Mouse (Mus musculus): ENCODE data around the gene B4galt3. TPM values are rescaled to one million over a fixed set of nuclear protein-coding genes. Genes with fewer than 3 reads are reported as not detected.

B4galt3 gene
- polyA plus RNA-seq, 1 experiment from 2014 or later, result 92.6 TPM

DNA sequence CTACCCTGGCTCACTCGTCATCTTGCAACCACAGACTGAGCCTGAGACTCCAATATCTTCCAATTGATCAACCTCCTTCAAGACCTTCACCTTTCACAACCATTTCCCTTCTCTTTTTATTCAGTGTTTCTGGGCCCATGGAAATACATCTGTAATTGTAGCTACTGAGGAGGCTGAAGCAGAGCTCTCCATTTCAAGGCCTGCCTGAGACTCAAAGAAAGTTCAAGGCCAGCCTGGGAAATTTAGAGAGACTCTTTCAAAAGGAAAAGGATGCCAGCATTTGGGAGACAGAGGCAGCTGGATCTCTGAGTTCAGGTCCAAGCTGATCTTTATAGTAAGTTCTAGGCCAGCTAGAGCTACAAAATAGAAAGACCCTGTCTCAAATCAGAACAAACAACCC lies 42.2 kb upstream of the B4galt3 start:
- Histone ChIP-seq H3K9ac (ENCODE audit: low read length) (no peak overlapping the region), H3K4me2 (ENCODE audit: low read depth, low read length) (no peak overlapping the region), H3K4me1 (replicated peaks; ENCODE audit: control insufficient read depth, insufficient read depth, low read length) (no peaks in the 10 kb centered on the region), H3K36me3 (ENCODE audit: control insufficient read depth, insufficient read depth, low read length) (no peaks in the 10 kb centered on the region), H3K27me3 (ENCODE audit: control insufficient read depth, insufficient read depth, low read depth, low read length) (no peaks in the 10 kb centered on the region), H3K9me3 (ENCODE audit: control insufficient read depth, low read length) (no peaks in the 10 kb centered on the region), H3K4me3 (ENCODE audit: low read length) (no peak overlapping the region), H3K27ac (ENCODE audit: low read length) (no peak overlapping the region)
- WGBS, result 79% methylated on average over 1 of the region's 1 CpGs
- no peak for ATAC-seq (ENCODE audit: low read depth)

DNA sequence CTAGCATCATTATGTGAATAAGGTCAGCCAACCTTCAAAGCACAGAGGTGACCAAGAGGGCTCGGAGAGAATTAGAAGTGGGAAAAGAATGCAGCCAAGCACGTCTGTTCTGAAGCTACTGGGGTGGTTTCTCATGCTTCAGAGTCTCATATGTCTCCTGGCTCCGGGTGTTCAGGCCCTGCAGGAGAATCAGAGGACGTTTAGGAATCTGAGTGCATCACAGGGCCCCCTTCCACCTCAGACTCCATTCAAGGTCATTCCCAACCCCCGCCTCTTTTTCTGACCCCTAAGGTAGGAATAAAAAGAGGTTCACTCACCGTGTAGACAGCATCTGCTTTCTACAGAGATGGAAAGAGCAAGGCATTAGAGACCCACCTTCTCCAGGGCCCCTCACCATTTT lies 40.4 kb upstream of the B4galt3 start:
- Histone ChIP-seq H3K9ac (ENCODE audit: low read length) (no peak overlapping the region), H3K4me3 (ENCODE audit: low read length) (no peak overlapping the region), H3K27me3 (ENCODE audit: control insufficient read depth, insufficient read depth, low read depth, low read length) (no peaks in the 10 kb centered on the region), H3K9me3 (ENCODE audit: control insufficient read depth, low read length) (no peaks in the 10 kb centered on the region), H3K27ac (ENCODE audit: low read length) (no peak overlapping the region), H3K4me1 (replicated peaks; ENCODE audit: control insufficient read depth, insufficient read depth, low read length) (no peaks in the 10 kb centered on the region), H3K36me3 (ENCODE audit: control insufficient read depth, insufficient read depth, low read length) (peaks cover 8% of the 10 kb centered on the region), H3K4me2 (ENCODE audit: low read depth, low read length) (no peak overlapping the region)
- ATAC-seq (ENCODE audit: low read depth), result no peak
- WGBS, result 48% methylated on average over 6 of the region's 6 CpGs

DNA sequence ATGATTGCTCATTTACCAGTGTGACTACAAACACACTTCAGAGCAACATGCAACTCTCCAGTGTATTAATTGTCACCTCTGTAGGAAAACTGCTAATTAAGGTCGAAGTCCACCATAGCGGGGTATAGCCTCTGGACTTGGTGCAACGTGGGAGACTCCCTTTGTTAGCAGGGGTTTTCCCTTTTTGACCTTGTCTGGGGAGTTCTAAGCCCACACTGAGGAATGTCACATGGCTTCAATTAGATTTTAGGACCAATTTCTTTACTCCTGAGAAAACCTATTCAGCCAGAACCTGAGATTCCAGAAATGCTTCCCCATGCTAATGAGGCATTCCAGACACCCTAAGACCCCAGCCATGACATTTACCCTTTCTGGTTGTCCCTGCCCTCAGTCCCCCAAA lies 39.9 kb upstream of the B4galt3 start:
- H3K9ac ChIP-seq (ENCODE audit: low read length), result no peak overlapping the region
- no peak overlapping the region for H3K4me2 ChIP-seq (ENCODE audit: low read depth, low read length)
- H3K27me3 ChIP-seq (ENCODE audit: control insufficient read depth, insufficient read depth, low read depth, low read length), result no peaks in the 10 kb centered on the region
- H3K9me3 ChIP-seq (ENCODE audit: control insufficient read depth, low read length), result no peaks in the 10 kb centered on the region
- peaks cover 10% of the 10 kb centered on the region for H3K36me3 ChIP-seq (ENCODE audit: control insufficient read depth, insufficient read depth, low read length)
- H3K4me3 ChIP-seq (ENCODE audit: low read length), result no peak overlapping the region
- WGBS, result 87% methylated on average over 3 of the region's 3 CpGs
- ATAC-seq (ENCODE audit: low read depth), result no peak
- H3K4me1 ChIP-seq (replicated peaks; ENCODE audit: control insufficient read depth, insufficient read depth, low read length), result no peaks in the 10 kb centered on the region
- no peak overlapping the region for H3K27ac ChIP-seq (ENCODE audit: low read length)

GRCm38 (mm10) chr1:171231844-171232243 lies 38.3 kb upstream of the B4galt3 start:
- Histone ChIP-seq H3K9me3 (ENCODE audit: control insufficient read depth, low read length) (no peaks in the 10 kb centered on the region), H3K9ac (ENCODE audit: low read length) (no peak overlapping the region), H3K36me3 (ENCODE audit: control insufficient read depth, insufficient read depth, low read length) (peaks cover 24% of the 10 kb centered on the region), H3K4me3 (ENCODE audit: low read length) (no peak overlapping the region), H3K4me2 (ENCODE audit: low read depth, low read length) (no peak overlapping the region), H3K4me1 (replicated peaks; ENCODE audit: control insufficient read depth, insufficient read depth, low read length) (no peaks in the 10 kb centered on the region), H3K27ac (ENCODE audit: low read length) (no peak overlapping the region), H3K27me3 (ENCODE audit: control insufficient read depth, insufficient read depth, low read depth, low read length) (no peaks in the 10 kb centered on the region)
- no peak for ATAC-seq (ENCODE audit: low read depth)
- 81% methylated on average over 4 of the region's 4 CpGs for WGBS

DNA sequence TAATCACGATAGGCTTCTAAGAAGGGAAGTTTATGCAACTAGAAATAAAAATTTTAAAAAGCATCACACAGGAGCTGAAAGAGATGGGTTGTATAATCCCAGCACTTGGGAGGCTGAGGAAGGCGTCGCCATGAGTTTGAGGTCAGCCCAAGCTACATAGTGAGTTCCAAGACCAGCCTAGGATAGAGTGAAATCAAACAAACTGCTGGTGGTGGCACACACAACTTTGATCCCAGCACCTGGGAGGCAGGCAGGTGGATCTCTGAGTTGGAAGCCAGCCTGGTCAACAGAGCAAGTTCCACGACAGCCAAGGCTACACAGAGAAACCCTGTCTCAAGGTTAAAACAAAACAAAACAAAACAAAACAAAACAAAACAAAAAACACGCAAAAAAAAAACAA lies 37.8 kb upstream of the B4galt3 start:
- H3K9ac ChIP-seq (ENCODE audit: low read length), result no peak overlapping the region
- no peak overlapping the region for H3K4me2 ChIP-seq (ENCODE audit: low read depth, low read length)
- H3K4me3 ChIP-seq (ENCODE audit: low read length), result no peak overlapping the region
- H3K36me3 ChIP-seq (ENCODE audit: control insufficient read depth, insufficient read depth, low read length), result peaks cover 29% of the 10 kb centered on the region
- no peaks in the 10 kb centered on the region for H3K4me1 ChIP-seq (replicated peaks; ENCODE audit: control insufficient read depth, insufficient read depth, low read length)
- no peaks in the 10 kb centered on the region for H3K27me3 ChIP-seq (ENCODE audit: control insufficient read depth, insufficient read depth, low read depth, low read length)
- 79% methylated on average over 5 of the region's 5 CpGs for WGBS
- ATAC-seq (ENCODE audit: low read depth), result no peak
- no peaks in the 10 kb centered on the region for H3K9me3 ChIP-seq (ENCODE audit: control insufficient read depth, low read length)
- no peak overlapping the region for H3K27ac ChIP-seq (ENCODE audit: low read length)

- H3K4me3 ChIP-seq (ENCODE audit: low read length), result no peak overlapping the region
- H3K9ac ChIP-seq (ENCODE audit: low read length), result no peak overlapping the region
- no peak overlapping the region for H3K4me2 ChIP-seq (ENCODE audit: low read depth, low read length)
- ATAC-seq (ENCODE audit: low read depth), result no peak
- H3K27me3 ChIP-seq (ENCODE audit: control insufficient read depth, insufficient read depth, low read depth, low read length), result no peaks in the 10 kb centered on the region
- H3K27ac ChIP-seq (ENCODE audit: low read length), result peak overlapping the region; percentile 32
- H3K4me1 ChIP-seq (replicated peaks; ENCODE audit: control insufficient read depth, insufficient read depth, low read length), result no peaks in the 10 kb centered on the region
- WGBS, result 83% methylated on average over 12 of the region's 12 CpGs
- H3K9me3 ChIP-seq (ENCODE audit: control insufficient read depth, low read length), result no peaks in the 10 kb centered on the region
- H3K36me3 ChIP-seq (ENCODE audit: control insufficient read depth, insufficient read depth, low read length), result peaks cover 35% of the 10 kb centered on the region
These were observed 37.1 kb upstream of the B4galt3 start for GRCm38 (mm10) chr1:171232800-171233730.

DNA sequence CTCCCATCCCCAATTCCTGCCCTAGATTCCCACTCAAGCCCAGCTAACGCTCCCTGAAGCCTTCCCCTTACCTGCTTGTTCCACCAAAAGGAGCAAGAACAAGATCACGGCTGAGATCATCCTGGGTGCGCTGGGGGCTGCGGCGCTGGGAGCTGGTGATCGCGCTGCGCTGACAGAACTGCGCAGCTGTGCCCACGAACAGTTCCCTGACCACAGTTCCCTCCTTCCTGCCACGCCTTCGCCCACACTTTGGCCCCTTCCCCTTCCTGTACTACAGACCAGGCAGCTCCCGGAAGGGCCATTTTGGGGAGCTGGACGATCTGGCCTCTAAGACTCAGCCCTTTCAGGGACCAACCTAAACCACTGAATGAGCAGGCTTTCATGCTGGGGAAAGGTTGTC lies 36.0 kb upstream of the B4galt3 start, which contains the start of gene Fcer1g:
Gene Fcer1g (minus strand): TSS at position 240 of the 400 bp plus-strand sequence.
- no peak within 1 kb of the TSS for H3K4me2 ChIP-seq (ENCODE audit: low read depth, low read length)
- no peak within 1 kb of the TSS for H3K9ac ChIP-seq (ENCODE audit: low read length)
- no peaks in the 10 kb centered on the region for H3K4me1 ChIP-seq (replicated peaks; ENCODE audit: control insufficient read depth, insufficient read depth, low read length)
- H3K27me3 ChIP-seq (ENCODE audit: control insufficient read depth, insufficient read depth, low read depth, low read length), result no peaks in the 10 kb centered on the region
- WGBS, result 91% methylated on average over 14 of the region's 14 CpGs
- ATAC-seq (ENCODE audit: low read depth), result no peak; the same call in 1 of the 2 replicates
- H3K9me3 ChIP-seq (ENCODE audit: control insufficient read depth, low read length), result no peaks in the 10 kb centered on the region
- H3K36me3 ChIP-seq (ENCODE audit: control insufficient read depth, insufficient read depth, low read length), result peaks cover 45% of the 10 kb centered on the region
- H3K4me3 ChIP-seq (ENCODE audit: low read length), result no peak within 1 kb of the TSS
- H3K27ac ChIP-seq (ENCODE audit: low read length), result peak within 1 kb of the TSS; percentile 32

DNA sequence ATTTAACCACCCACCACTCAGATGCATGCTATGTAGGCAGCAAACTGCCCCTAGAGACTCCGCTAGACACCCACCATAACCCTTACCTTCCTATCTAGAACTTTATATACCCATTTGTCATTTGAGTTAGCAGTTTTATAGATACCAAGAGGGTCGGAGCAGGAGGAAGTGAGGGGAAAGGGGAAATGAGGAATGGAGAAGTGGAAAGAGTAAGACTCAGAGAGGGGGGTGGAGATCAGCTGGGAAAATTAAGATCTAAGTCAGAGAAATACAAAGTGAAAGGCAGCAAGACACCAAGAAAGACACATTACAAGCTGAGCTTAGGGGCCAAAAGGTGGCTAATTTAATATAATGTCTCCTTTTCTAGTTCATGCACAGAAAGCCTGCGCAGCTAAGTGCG lies 35.6 kb upstream of the B4galt3 start:
- no peak overlapping the region for H3K9ac ChIP-seq (ENCODE audit: low read length)
- H3K4me1 ChIP-seq (replicated peaks; ENCODE audit: control insufficient read depth, insufficient read depth, low read length), result no peaks in the 10 kb centered on the region
- no peak for ATAC-seq (ENCODE audit: low read depth)
- no peak overlapping the region for H3K27ac ChIP-seq (ENCODE audit: low read length)
- no peaks in the 10 kb centered on the region for H3K9me3 ChIP-seq (ENCODE audit: control insufficient read depth, low read length)
- peaks cover 47% of the 10 kb centered on the region for H3K36me3 ChIP-seq (ENCODE audit: control insufficient read depth, insufficient read depth, low read length)
- H3K4me2 ChIP-seq (ENCODE audit: low read depth, low read length), result no peak overlapping the region
- 84% methylated on average over 4 of the region's 4 CpGs for WGBS
- H3K27me3 ChIP-seq (ENCODE audit: control insufficient read depth, insufficient read depth, low read depth, low read length), result no peaks in the 10 kb centered on the region
- H3K4me3 ChIP-seq (ENCODE audit: low read length), result no peak overlapping the region

- no peak overlapping the region for H3K4me3 ChIP-seq (ENCODE audit: low read length)
- peaks cover 52% of the 10 kb centered on the region for H3K36me3 ChIP-seq (ENCODE audit: control insufficient read depth, insufficient read depth, low read length)
- no peak overlapping the region for H3K27ac ChIP-seq (ENCODE audit: low read length)
- WGBS, result 84% methylated on average over 4 of the region's 4 CpGs
- H3K9me3 ChIP-seq (ENCODE audit: control insufficient read depth, low read length), result no peaks in the 10 kb centered on the region
- H3K9ac ChIP-seq (ENCODE audit: low read length), result no peak overlapping the region
- no peaks in the 10 kb centered on the region for H3K4me1 ChIP-seq (replicated peaks; ENCODE audit: control insufficient read depth, insufficient read depth, low read length)
- H3K4me2 ChIP-seq (ENCODE audit: low read depth, low read length), result no peak overlapping the region
- no peak for ATAC-seq (ENCODE audit: low read depth)
- H3K27me3 ChIP-seq (ENCODE audit: control insufficient read depth, insufficient read depth, low read depth, low read length), result no peaks in the 10 kb centered on the region
These were observed 34.3 kb upstream of the B4galt3 start for GRCm38 (mm10) chr1:171235791-171236190.
